Mouse (Mus musculus) layer of hippocampus, postnatal 25 days (tissue): ENCODE results near the gene Strn4. TPM values are rescaled to one million over a fixed set of nuclear protein-coding genes. Genes with fewer than 3 reads are reported as not detected.

Experiments
- DNase-seq, 2 experiments: peaks; one replicate each; pipeline ENCODE4 v3.0.0; 2022; ENCODE audit warnings: mixed read lengths in 2 of 2, low spot score in 1 of 2; ENCODE audit errors: extremely low spot score in 1 of 2
- total RNA-seq, 2 experiments: library from RNA; stranded (reverse); gene quantifications; 2 replicates each; pipeline ENCODE4 v1.2.3; 2021

Gene Strn4
- total RNA-seq, 2 experiments from 2014 or later, result 322 to 327 TPM

- DNase-seq, result peak; percentile 94
These were observed 59.1 kb downstream of the Strn4 start for GRCm38 (mm10) chr7:16874756-16875309.

- no peak for DNase-seq
These were observed 59.4 kb downstream of the Strn4 start, which contains the start of gene Dact3 for GRCm38 (mm10) chr7:16875310-16875325. TSS of gene Dact3 (plus strand) at chr7:16875317.

GRCm38 (mm10) chr7:16875326-16875725 is 59.6 kb downstream of the Strn4 start:
- DNase-seq, result no peak

- DNase-seq, result no peak
These were observed 60.3 kb downstream of the Strn4 start for GRCm38 (mm10) chr7:16876006-16876405.

- no peak for DNase-seq
These were observed 60.9 kb downstream of the Strn4 start for GRCm38 (mm10) chr7:16876608-16877007.

- no peak for DNase-seq
These were observed 62.0 kb downstream of the Strn4 start for GRCm38 (mm10) chr7:16877717-16878116.

DNA sequence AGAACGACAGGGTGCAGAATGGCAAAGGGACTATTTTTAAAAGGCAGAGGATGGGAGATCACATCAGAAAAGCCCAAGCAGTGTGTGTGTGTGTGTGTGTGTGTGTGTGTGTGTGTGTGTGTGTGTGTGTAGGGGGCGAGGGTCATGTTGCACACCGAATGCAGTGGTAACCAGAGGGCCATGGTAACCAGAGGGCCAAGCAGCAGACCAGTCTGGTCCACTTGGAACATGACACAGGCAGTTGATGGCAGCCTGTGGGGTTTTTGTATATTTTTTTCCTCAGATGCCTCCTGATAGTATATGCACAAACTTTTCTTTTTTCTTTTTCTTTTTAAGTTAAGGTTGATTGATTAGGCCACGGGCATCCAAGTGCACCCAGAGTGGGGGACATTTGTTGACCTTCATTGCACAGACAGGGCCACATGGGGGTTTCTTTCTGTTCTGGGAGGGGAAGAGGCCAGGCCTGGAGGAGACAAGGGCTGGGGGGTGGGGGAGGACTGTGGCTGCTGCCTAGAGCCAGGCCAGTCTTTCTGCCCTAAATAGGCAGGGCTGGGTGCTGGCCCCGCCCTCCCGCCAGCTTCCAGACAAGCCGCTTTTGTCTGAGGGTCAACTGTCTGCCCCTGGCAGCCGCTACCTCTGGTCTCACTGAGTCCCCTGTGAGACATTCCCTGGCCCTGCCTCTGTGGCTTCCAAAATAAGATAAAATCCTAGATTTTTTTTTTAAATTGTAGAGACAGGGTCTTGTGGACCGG is 64.3 kb downstream of the Strn4 start:
- no peak for DNase-seq

DNA sequence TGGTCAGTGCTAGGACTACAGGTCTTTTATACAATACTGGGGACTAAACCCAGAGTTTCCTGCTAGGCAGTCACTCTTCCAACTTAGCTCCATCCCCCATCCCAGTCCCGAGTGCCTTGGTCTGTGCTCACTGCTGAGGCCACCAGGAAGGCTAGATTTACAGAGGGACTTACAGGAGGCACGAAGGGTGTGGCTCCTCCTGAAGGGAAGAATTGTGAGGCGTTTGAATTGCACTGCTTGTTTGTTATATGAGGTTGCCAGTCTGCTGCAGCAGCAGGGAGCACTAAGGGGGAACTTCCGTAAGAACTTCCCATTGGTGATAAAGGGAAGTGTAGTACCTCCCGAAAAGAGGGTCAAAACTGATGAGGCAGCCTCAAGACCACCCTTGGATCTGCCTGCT is 64.9 kb downstream of the Strn4 start:
- no peak for DNase-seq

DNA sequence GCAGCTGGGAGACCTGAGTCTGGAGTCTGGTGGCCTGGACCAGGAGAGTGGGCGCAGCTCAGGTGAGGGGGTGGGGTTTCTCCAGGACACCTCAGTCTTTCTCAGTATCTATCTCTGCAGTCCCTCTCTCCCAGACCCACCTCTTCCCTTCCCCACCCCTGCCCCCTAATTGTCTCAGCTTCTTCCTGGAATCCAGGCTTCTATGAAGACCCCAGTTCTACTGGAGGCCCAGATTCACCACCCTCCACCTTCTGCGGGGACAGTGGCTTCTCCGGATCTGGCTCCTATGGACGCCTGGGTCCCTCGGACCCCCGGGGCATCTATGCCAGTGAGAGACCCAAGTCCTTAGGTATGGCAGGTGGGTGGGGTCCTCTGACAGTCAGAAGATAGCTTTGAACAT is 67.5 kb downstream of the Strn4 start:
- DNase-seq, result no peak

GRCm38 (mm10) chr7:16884334-16884733 is 68.6 kb downstream of the Strn4 start:
- no peak for DNase-seq

- no peak for DNase-seq
These were observed 69.6 kb downstream of the Strn4 start for GRCm38 (mm10) chr7:16885271-16885776.

DNA sequence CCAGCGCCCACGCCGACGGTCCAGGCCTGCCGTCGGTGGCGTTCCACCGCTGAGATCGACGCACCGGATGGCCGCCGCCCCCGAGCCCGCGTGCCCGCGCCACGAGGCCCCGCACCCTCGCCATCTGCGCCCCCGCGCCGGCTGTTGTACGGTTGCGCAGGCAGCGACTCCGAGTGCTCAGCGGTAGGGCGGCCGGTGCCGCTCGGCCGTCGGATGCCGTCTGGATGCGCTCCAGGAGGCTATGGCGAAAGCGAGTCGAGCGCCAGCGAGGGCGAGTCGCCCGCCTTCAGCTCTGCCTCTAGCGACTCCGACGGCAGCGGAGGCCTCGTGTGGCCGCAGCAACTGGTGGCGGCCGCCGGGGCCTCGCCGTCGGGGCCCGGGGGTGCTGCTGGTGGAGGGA is 70.2 kb downstream of the Strn4 start:
- DNase-seq, result no peak

Other genes with a start within 250 kb of the Strn4 start
- 100 to 1,000 TPM; 125 to 127 TPM for gene Arhgap35, start 200.9 kb upstream of the Strn4 start, total RNA-seq
- gene Ceacam15, start 140.2 kb upstream of the Strn4 start, total RNA-seq, result not detected
- gene Ceacam9, start 94.0 kb upstream of the Strn4 start, total RNA-seq, result not detected
- 100 to 1,000 TPM; 278 to 315 TPM for gene Ap2s1, start 77.5 kb upstream of the Strn4 start, total RNA-seq
- 1 to 10 TPM; 2.4 to 3.5 TPM for gene Slc1a5, start 34.5 kb upstream of the Strn4 start, total RNA-seq
- 10 to 100 TPM; 46.7 to 47.7 TPM for gene Fkrp, start 843 bp downstream of the Strn4 start, total RNA-seq
- gene Prkd2, start 27.0 kb downstream of the Strn4 start, total RNA-seq, result 1 to 10 TPM; 5.2 to 6.9 TPM
- gene Dact3, start 59.4 kb downstream of the Strn4 start, total RNA-seq, result 100 to 1,000 TPM; 150 to 160 TPM
- 1 to 10 TPM; 2.5 to 3.2 TPM for gene Gng8, start 75.9 kb downstream of the Strn4 start, total RNA-seq
- gene Ptgir, start 90.6 kb downstream of the Strn4 start, total RNA-seq, result under 1 TPM in 1 of 2 experiments, not detected in 1; 0.09 TPM
- 1,000 to 10,000 TPM; 2,256 to 2,439 TPM for gene Calm3, start 108.2 kb downstream of the Strn4 start, total RNA-seq
- gene Pnmal2, start 128.8 kb downstream of the Strn4 start, total RNA-seq, result 100 to 1,000 TPM; 320 to 337 TPM
- gene Pnmal1, start 143.8 kb downstream of the Strn4 start, total RNA-seq, result 100 to 1,000 TPM; 104 to 117 TPM
- gene Gm42372, start 167.2 kb downstream of the Strn4 start, total RNA-seq, result 10 to 100 TPM; 52.6 to 53.6 TPM
- gene Ccdc8, start 176.8 kb downstream of the Strn4 start, total RNA-seq, result 1 to 10 TPM; 2.2 to 2.5 TPM
- 100 to 1,000 TPM; 150 to 153 TPM for gene Ppp5c, start 212.0 kb downstream of the Strn4 start, total RNA-seq
- gene Hif3a, start 246.5 kb downstream of the Strn4 start, total RNA-seq, result 1 to 10 TPM; 4.1 to 9.1 TPM